Mouse (Mus musculus) Muller cell, postnatal 12 days (primary cell): Measurements from ENCODE around the gene Zbtb5.
"Not testable (repeated sequence)": the region's sequence is repeated elsewhere in the genome, so short reads cannot be mapped to it uniquely, and the experiment has no call there.

Source experiments
- DNase-seq: peaks from one replicate; pipeline ENCODE4 v3.0.0-alpha.2; 2015; ENCODE audit errors: inconsistent ontology term

Gene Zbtb5

DNA sequence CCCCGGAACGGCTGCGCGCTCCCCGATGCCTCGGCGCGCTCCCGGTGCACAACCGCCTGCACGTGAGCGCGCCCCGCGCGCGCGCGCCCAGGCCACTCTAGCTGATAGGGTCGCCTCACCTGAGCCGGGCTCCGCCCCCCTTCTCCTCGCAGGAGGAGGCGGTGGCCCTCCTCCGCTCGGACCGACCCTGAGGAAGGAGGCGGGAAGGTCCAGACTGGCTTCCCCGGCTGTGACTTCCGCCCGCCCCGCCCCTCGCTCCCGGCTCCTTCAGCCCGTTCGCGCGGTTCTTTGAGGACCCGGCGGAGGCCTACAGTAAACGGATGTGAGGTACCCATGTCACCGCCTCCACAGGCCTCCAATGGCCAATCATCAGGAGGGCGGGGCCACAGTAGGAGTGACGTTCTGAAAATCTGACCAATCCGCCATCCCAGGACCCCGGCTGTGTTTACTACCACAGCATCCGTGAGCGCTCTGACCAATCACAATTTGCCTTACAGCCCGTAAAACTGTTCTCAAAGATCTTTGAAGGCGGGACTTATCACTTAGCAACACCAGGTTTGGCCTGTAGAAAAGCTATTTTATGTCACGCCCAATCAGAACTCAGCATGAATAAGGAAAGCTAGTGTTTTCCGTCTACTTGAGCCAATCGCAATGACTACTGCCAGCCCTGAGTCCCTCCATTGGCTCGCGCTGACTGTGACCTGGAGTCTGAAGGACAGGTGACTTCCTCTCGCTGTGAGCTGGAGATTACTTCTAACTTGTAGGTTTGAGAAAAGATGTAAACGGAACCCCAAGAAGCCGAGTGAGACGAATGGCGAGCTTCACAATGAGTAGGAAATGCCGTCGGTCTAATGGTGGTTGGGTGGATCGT lies at the start of gene Zbtb5:
Gene Zbtb5, minus strand, starts transcription at position 308 of the 871 bp plus-strand sequence.
- DNase-seq, result peak; percentile 99

DNA sequence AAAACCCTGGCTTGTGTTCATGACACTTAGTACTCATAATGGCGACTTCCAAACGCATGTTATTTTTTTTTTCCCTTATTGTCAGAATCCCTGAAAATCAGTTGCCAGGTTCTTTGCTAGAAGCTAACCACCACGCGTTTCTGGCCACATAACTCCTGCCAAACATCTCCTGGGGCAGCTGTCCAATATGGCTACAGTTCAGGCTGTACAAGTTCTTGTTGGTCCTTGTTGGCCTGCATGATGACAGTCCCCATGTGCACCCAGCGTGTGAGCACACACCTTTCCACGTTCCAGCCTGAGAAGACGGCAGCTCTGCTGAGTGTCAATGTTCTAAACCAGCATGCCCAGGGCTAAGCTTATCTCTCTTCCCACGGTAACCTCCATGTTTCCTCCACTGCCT lies 43.2 kb upstream of the Zbtb5 start:
- no peak for DNase-seq

- no peak for DNase-seq
These were observed 42.6 kb upstream of the Zbtb5 start for GRCm38 (mm10) chr4:45054862-45055261.

- no peak for DNase-seq
These were observed 35.7 kb upstream of the Zbtb5 start for GRCm38 (mm10) chr4:45047956-45048355.

DNA sequence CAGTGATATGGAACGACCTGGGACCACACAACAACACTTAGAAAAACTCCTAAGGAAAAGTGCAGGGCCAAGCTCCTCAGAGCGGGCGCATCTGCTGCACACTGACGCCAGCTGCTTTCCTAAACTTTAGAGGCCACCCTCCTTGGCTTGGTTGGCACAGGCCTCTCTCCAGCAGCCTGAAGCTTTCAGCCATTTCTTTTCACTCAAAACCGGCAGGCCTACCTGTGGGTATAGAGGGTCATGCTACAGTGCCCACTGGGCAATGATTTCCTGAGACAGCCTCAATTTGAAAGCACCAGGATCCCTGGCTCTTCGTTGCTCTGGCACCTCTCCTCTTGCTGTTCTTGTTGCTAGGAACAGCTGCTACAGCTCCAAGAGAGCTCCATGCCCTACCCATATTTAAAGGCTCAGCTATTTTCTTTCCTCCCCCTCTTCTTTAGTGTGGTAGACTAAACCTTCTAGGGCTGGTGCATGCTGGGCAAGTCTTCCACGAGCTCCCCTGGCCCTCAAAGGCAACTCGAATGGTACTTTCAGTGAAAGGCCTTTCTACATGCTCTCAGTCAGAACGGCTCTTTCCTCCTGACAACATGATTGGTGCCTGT lies 35.2 kb upstream of the Zbtb5 start:
- DNase-seq, result no peak

- no peak for DNase-seq
These were observed 34.5 kb upstream of the Zbtb5 start for GRCm38 (mm10) chr4:45046679-45047078.

DNA sequence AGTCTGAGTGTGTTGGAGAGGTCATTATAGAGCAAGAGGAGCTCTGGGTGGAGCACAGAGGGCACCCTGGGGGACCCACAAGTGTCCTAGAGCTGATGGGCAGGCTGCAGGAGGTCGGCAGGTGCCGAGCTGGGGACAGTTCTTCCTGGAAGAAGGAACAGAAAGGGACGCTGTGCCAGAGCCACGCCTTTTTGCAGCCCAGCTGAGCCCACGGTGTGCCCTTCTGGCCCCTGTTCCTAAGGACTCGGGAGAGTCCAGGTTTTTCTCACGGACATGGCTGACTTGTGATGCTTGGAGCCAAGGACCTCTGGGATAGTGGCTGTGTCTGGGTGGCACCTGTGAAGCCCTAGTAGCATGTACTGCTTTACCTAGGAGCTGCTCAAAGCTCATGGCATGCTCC lies 28.6 kb upstream of the Zbtb5 start:
- DNase-seq, result no peak

GRCm38 (mm10) chr4:45039546-45039945 lies 27.3 kb upstream of the Zbtb5 start:
- DNase-seq, result not testable (repeated sequence)

DNA sequence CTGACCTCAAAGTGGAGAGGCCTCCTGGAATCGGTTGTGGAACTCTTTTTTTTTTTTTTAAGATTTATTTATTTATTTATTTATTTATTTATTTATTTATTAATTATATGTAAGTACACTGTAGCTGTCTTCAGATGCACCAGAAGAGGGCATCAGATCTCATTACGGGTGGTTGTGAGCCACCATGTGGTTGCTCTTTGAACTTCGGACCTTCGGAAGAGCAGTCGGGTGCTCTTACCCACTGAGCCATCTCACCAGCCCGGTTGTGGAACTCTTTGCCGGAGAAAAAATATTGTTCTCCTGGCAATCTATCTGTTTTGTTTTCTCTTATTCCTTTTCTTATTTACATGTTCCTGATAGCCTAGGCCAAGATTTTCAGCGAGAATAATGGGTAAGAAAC lies 26.7 kb upstream of the Zbtb5 start:
- not testable (repeated sequence) for DNase-seq

GRCm38 (mm10) chr4:45037455-45038410 lies 25.5 kb upstream of the Zbtb5 start:
- DNase-seq, result no peak

GRCm38 (mm10) chr4:45036571-45036970 lies 24.4 kb upstream of the Zbtb5 start:
- DNase-seq, result no peak

- no peak for DNase-seq
These were observed 23.8 kb upstream of the Zbtb5 start for GRCm38 (mm10) chr4:45036048-45036447.

GRCm38 (mm10) chr4:45034693-45035628 lies 22.7 kb upstream of the Zbtb5 start:
- DNase-seq, result no peak

DNA sequence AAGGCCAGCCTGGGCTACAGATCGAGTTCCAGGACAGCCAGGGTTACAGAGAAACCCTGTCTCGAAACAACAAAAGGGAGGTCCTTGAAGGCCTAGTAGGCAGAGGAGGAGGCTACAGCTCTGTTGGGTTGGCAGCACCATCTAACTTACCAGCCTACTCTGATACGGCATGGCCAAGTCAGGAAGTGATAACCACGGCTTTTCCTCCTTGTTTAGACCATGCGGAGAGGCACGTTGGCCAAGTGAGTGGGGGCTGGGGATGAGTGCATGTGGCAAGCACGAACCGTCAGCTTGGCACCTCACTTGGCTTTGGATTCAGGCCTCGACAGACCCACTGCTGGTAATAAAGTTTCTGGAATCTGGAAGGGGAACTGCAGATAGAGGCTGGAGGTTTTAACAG lies 20.4 kb upstream of the Zbtb5 start:
- no peak for DNase-seq

- DNase-seq, result no peak
These were observed 14.2 kb upstream of the Zbtb5 start for GRCm38 (mm10) chr4:45026459-45026858.

DNA sequence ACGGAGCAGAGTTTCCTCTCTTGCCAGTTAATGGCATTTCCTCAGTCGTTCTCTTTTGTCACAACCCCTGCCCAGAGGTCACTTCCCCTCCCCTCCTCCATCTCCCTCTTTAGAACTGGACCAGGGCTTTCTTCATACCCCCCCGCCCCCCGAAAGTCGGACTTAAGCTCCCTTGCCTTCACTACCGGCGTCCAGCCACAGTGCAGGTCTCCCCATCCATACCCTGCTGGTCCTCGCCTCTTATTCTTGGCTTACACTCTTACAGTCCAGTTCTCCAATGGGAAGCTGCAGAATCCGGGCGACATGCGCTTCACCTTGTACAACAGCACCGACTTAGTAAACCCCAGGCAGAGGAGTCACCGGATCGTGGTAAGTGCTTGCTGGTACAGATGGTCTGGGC lies 6.8 kb upstream of the Zbtb5 start:
- DNase-seq, result peak; percentile 16

DNA sequence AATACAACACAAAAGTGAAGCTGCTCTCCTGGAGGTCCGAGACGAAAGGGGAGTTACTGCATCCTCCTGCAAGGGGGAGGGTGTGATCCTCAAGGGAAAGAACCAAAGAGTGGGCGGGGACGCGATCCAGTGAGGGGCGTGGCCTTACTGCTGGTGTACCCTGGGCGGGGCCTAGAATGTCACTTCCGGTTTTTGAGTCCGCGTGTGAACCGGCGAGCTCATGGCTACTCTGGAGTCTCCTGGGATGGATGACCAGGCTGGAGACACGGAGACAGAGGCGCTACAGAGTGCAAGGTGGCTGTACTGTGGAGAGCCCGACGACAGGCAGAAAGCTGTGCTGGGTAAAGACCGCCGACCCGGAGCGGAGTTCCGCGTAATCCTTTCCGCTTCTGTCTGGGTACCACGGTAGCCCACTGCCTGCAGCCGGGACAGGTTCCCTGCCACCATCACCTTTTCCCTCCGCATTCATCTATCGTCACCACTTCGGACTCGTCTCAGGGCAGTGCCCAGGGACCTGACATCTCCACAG lies 6.3 kb upstream of the Zbtb5 start, which contains the start of gene Polr1e:
Gene Polr1e, plus strand, starts transcription at position 132 of the 529 bp plus-strand sequence.
- peak; percentile 94 for DNase-seq

DNA sequence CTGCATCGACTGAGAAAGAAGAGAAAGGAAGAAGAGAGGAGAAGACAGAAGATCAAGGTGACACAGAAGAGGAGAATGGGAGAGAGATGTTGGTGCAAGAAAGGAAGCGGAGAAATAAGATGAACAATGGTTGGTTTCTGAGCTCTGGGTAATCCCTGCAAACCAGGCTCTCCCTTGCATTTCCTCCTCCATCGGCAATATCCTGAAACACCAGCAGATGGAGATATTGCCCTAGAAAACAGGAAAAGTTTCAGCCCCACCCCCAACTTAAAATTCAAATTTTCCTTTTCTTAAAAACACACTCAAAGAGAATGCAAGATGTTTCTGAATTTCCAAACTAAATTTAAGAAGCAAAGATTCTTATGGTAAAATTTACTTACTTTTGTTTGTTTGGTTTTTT lies 3.4 kb upstream of the Zbtb5 start:
- peak; percentile 41 for DNase-seq

DNA sequence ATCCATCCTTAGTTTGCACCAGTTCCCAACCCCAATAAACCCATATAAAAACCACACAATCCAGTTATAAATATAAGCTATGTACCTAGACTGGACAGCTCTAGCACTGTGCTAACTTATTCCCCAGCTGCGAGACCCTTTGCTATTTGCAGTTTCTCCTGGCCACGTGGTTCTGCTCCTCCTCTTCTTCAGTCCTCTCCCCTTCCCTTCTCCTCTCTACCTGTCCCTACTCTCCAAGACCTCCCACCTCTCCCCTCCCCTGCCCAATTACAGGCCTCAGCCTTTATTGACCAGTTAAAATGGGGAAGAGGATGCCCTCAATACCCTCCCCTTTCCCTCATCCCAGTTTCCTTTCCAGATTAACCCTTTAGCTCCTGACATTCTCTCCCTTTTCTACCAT lies 1.3 kb upstream of the Zbtb5 start:
- no peak for DNase-seq

- DNase-seq, result no peak
These were observed 819 bp upstream of the Zbtb5 start for GRCm38 (mm10) chr4:45013031-45013431.
